Mouse (Mus musculus) CH12.LX (cell line): ENCODE data around the gene Ccdc134. TPM values are rescaled to one million over a fixed set of nuclear protein-coding genes. Genes with fewer than 3 reads are reported as not detected.
A peak's percentile ranks its signal among the peaks of the same experiment; 100 is the strongest.
"Not testable (repeated sequence)": the region's sequence is repeated elsewhere in the genome, so short reads cannot be mapped to it uniquely, and the experiment has no call there.

Source experiments
- DNase-seq: peaks from one replicate; pipeline ENCODE4 v3.0.0-alpha.2; 2013; ENCODE audit errors: extremely low read depth
- H3K27ac ChIP-seq: 2 replicates; pipeline ENCODE4 v1.5.1; 2012; ENCODE audit warnings: low read depth, mild to moderate bottlenecking, control low read depth, moderate library complexity; ENCODE audit not compliant: insufficient read depth
- H3K27me3 ChIP-seq: replicated peaks from 2 replicates; pipeline ENCODE3; 2012; ENCODE audit warnings: inconsistent platforms
- H3K36me3 ChIP-seq, 2 experiments: replicated peaks in 1 of 2; 2 replicates each; pipeline versions ENCODE3 to v1.6.1; 2012; ENCODE audit warnings: inconsistent platforms in 1 of 2, low read length in 1 of 2, mild to moderate bottlenecking in 1 of 2, mixed read lengths in 1 of 2, moderate library complexity in 1 of 2; ENCODE audit not compliant: control insufficient read depth in 1 of 2, insufficient read depth in 1 of 2
- H3K4me1 ChIP-seq, 2 experiments: 2 replicates each; pipeline ENCODE4 v1.6.1; 2012; ENCODE audit warnings: inconsistent platforms in 1 of 2, moderate library complexity in 1 of 2; ENCODE audit not compliant: insufficient read depth in 2 of 2, control insufficient read depth in 1 of 2
- H3K4me2 ChIP-seq: 2 replicates; pipeline ENCODE4 v1.6.1; 2012; ENCODE audit warnings: low read depth, mild to moderate bottlenecking, control low read depth; ENCODE audit not compliant: poor library complexity, insufficient read depth, severe bottlenecking
- H3K4me3 ChIP-seq, 3 experiments: fragments of 150-350 bp in 1 of 3; sonication (generic) in 1 of 3; replicated peaks in 1 of 3; 2 replicates each; pipeline versions ENCODE3 to v1.5.1; 2011 to 2012; ENCODE audit warnings: low read depth in 2 of 3, low read length in 2 of 3, mild to moderate bottlenecking in 2 of 3, moderate library complexity in 2 of 3, control low read depth in 1 of 3, improper control_type of control experiment in 1 of 3, inconsistent platforms in 1 of 3, mixed read lengths in 1 of 3; ENCODE audit not compliant: poor library complexity in 1 of 3
- H3K79me2 ChIP-seq: replicated peaks from 2 replicates; pipeline ENCODE4 v1.6.1; 2012; ENCODE audit warnings: mild to moderate bottlenecking, moderate library complexity; ENCODE audit not compliant: control insufficient read depth, poor library complexity, insufficient read depth, severe bottlenecking; ENCODE audit errors: extremely low read depth
- H3K9ac ChIP-seq: 2 replicates; pipeline ENCODE4 v1.6.1; 2012; ENCODE audit warnings: low read depth, mild to moderate bottlenecking, control low read depth, moderate library complexity; ENCODE audit not compliant: insufficient read depth
- H3K9me3 ChIP-seq: replicated peaks from 2 replicates; pipeline ENCODE3; 2012; ENCODE audit warnings: low read length, inconsistent platforms, mixed read lengths
- CHD1 ChIP-seq: IDR thresholded peaks from 2 replicates; pipeline ENCODE4 v1.6.1; 2012; ENCODE audit warnings: low read depth, low read length, improper control_type of control experiment, inconsistent platforms
- CTCF ChIP-seq, 2 experiments: IDR thresholded peaks in 1 of 2; conservative IDR thresholded peaks in 1 of 2; 2 replicates each; pipeline ENCODE4 v1.5.1; 2011 to 2012; ENCODE audit warnings: low read depth in 2 of 2, low read length in 2 of 2, improper control_type of control experiment in 1 of 2, inconsistent platforms in 1 of 2, mild to moderate bottlenecking in 1 of 2, moderate library complexity in 1 of 2
- JUND ChIP-seq: conservative IDR thresholded peaks from 2 replicates; pipeline ENCODE4 v1.6.1; 2011; ENCODE audit warnings: low read depth, low read length, improper control_type of control experiment
- MAFK ChIP-seq: IDR thresholded peaks from 2 replicates; pipeline ENCODE4 v1.6.1; 2011; ENCODE audit warnings: low read length, improper control_type of control experiment; ENCODE audit not compliant: insufficient replicate concordance
- MEF2A ChIP-seq: IDR thresholded peaks from 2 replicates; pipeline ENCODE4 v1.6.1; 2014; ENCODE audit warnings: low read depth, mild to moderate bottlenecking, inconsistent platforms, low read length, improper control_type of control experiment, borderline replicate concordance
- MXI1 ChIP-seq: IDR thresholded peaks from 2 replicates; pipeline ENCODE4 v1.6.1; 2011; ENCODE audit warnings: mild to moderate bottlenecking, low read depth, low read length, improper control_type of control experiment
- NELFE ChIP-seq: IDR thresholded peaks from 2 replicates; pipeline ENCODE4 v1.6.1; 2011; ENCODE audit warnings: low read depth, low read length, improper control_type of control experiment
- PAX5 ChIP-seq: IDR thresholded peaks from 2 replicates; pipeline ENCODE4 v1.6.1; 2012; ENCODE audit warnings: low read length, inconsistent platforms, mixed read lengths
- RAD21 ChIP-seq: IDR thresholded peaks from 2 replicates; pipeline ENCODE4 v1.6.1; 2011; ENCODE audit warnings: low read depth, mild to moderate bottlenecking, low read length, improper control_type of control experiment, moderate library complexity
- SMC3 ChIP-seq: IDR thresholded peaks from 2 replicates; pipeline ENCODE4 v1.6.1; 2011; ENCODE audit warnings: low read depth, low read length, improper control_type of control experiment
- USF1 ChIP-seq: IDR thresholded peaks from 2 replicates; pipeline ENCODE4 v1.6.1; 2014; ENCODE audit warnings: low read depth, mild to moderate bottlenecking, inconsistent platforms, low read length, improper control_type of control experiment
- dilution Hi-C: fragments of 300-500 bp; cut with MboI; formaldehyde crosslinking; loops from 2 replicates; pipeline ENCODE4 v1.14.3; 2020; ENCODE audit warnings: low sequenced_read_pairs; ENCODE audit not compliant: extremely low pct_unique_long_range_greater_than_20kb, extremely low pct_ligation_motif_present
- in situ Hi-C: fragments of 300-500 bp; cut with MboI; formaldehyde crosslinking; loops from 3 replicates; pipeline ENCODE4 v1.14.3; 2019; ENCODE audit warnings: low sequenced_read_pairs, low pct_ligation_motif_present, low pct_unique_long_range_greater_than_20kb, mixed read lengths
- polyA plus RNA-seq: library from polyadenylated mRNA; unstranded; fragments of >175 nt; gene quantifications from 2 replicates; pipeline ENCODE4 v1.2.1, GENCODE M21; 2012; ENCODE audit warnings: low read depth; ENCODE audit not compliant: insufficient read length
- total RNA-seq, 2 experiments: library from RNA; depleted of rRNA; stranded (reverse); fragments of 300-350 nt in 1 of 2; fragments of >200 nt in 1 of 2; gene quantifications; 2 replicates each; pipeline ENCODE4 v1.2.3; 2012 to 2014

Gene Ccdc134
- total and polyA plus RNA-seq, 3 experiments = 35.7 to 43.6 (median 37.1) TPM

DNA sequence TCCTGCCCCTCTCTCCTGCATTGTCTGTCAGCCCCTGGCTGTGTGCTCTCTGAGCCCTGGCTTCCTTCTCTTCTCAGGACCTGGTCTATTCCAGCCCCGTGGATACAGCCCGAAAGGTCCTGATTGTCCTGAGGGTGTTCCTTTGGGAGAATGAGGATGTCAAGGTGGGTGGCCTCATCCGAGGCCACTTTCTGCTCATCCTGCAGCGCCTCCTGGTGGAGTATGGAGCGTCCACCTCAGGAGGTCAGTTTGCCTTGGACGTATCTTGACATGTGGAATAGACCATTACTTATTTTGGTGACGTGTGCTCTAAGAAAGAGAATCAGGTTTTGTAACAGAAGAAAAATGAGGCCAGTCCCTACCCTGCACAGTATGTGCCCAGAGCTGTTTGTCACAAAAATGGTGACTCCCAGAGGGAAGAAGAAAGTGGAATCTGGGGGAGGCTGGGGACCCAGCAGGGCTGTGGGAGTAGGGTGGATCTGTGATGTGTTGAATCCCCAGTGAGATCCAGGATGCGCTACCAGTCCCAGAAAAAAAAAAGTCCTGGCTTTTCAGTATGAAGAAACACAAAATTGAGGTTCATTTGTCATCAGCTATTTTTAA is 20.7 kb upstream of the Ccdc134 start:
- dilution Hi-C loops = no loop called here
- Histone ChIP-seq H3K9me3 (no peaks in the 10 kb centered on the region), H3K4me3 (no peak overlapping the region), H3K4me2 (no peak overlapping the region), H3K27ac (no peak overlapping the region), H3K4me1 (no peaks in the 10 kb centered on the region), H3K9ac (no peak overlapping the region), H3K36me3 (no peaks in the 10 kb centered on the region), H3K27me3 (peaks cover 16% of the 10 kb centered on the region), H3K79me2 (no peaks in the 10 kb centered on the region)
- in situ Hi-C loops = loop anchor here (5.0 kb wide), 1 partner anchor 45 kb away; no protein-coding TSS in a partner anchor
- no peak for DNase-seq
- TF ChIP-seq CTCF (conservative IDR thresholded peaks at IDR 0.05 in 1 of 2, IDR thresholded peaks at IDR 0.05 in 1 of 2; ENCODE audit: low read depth in 2 of 2, low read length in 2 of 2) (peak; percentile 48 to 82), MEF2A (0 out of 2 replicates have a peak, but pooled peaks have one; percentile 16), RAD21 (peak; percentile 68), USF1 (no peak), MXI1 (no peak), SMC3 (peak; percentile 74)

DNA sequence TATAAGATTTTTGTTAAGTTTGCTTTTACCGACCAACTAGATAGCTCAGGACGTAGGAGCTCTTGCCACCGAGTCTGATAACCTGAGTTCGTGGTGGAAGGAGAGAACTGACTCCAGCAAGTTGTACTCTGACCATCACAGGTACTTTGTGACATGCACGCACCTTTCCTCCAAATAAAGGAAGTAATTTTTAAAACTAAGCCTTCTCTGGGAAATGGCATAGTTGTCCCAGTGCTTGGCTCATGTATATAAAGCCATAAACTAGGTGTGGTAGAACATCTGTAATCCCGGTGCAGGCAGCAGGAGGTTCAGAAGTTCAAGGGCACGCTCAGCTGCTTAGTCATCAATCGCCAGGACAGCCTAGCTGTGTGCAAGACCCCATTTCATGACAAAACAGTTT is 7.2 kb upstream of the Ccdc134 start:
- Histone ChIP-seq H3K79me2 (no peaks in the 10 kb centered on the region), H3K36me3 (no peaks in the 10 kb centered on the region), H3K9me3 (no peaks in the 10 kb centered on the region), H3K9ac (no peak overlapping the region), H3K4me1 (no peaks in the 10 kb centered on the region), H3K4me2 (no peak overlapping the region), H3K27me3 (no peaks in the 10 kb centered on the region), H3K4me3 (no peak overlapping the region), H3K27ac (no peak overlapping the region)
- DNase-seq = no peak
- TF ChIP-seq CHD1 (no peak), MXI1 (no peak), JUND (no peak), PAX5 (no peak), CTCF (conservative IDR thresholded peaks at IDR 0.05 in 1 of 2, IDR thresholded peaks at IDR 0.05 in 1 of 2; ENCODE audit: low read depth in 2 of 2, low read length in 2 of 2) (no peak), MAFK (no peak), NELFE (no peak)
- in situ Hi-C loops = no loop called here
- dilution Hi-C loops = no loop called here

DNA sequence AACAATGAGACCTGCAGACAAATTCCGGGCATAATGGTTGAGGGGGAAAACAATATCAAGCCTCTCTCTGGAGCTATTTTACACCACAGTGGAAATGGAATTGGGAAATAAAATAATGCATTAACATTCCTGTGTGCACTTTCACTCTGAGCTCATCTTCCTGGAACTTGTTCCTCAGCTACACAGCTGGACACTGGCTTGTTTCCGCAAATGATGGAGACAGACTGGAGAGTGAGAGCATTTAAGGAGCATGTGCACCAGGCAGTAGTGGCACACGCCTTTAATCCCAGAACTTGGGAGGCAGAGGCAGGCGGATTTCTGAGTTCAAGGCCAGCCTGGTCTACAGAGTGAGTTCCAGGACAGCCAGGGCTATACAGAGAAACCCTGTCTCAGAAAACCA is 1.0 kb upstream of the Ccdc134 start:
- H3K4me1 ChIP-seq = peaks cover 18 to 41% of the 10 kb centered on the region in 2 experiments
- peak overlapping the region; percentile 71; the same call in 1 of the 2 replicates for H3K27ac ChIP-seq
- H3K27me3 ChIP-seq, DNase-seq, dilution Hi-C loops, H3K9me3 ChIP-seq, in situ Hi-C loops: not testable (repeated sequence)
- H3K79me2 ChIP-seq = peaks cover 29% of the 10 kb centered on the region
- H3K4me3 ChIP-seq = peak overlapping the region in 1 of 3 experiments; percentile 77
- peaks cover 12 to 18% of the 10 kb centered on the region in 2 experiments for H3K36me3 ChIP-seq
- peak overlapping the region; percentile 81; the same call in 1 of the 2 replicates for H3K9ac ChIP-seq
- H3K4me2 ChIP-seq = peak overlapping the region; percentile 77
